Mouse (Mus musculus): ENCODE measurements around the gene Fam20a. TPM values are rescaled to one million over a fixed set of nuclear protein-coding genes. Genes with fewer than 3 reads are reported as not detected.

Fam20a gene
- polyA plus RNA-seq, 1 experiment from 2014 or later: 0.37 TPM

- DNase-seq (ENCODE audit: low spot score) (no peak), ATAC-seq (ENCODE audit: insufficient number of reproducible peaks, low FRiP score, low TSS enrichment, low read depth) (no peak)
- Histone ChIP-seq H3K4me1 (ENCODE audit: control insufficient read depth, insufficient read depth, low read length) (no peaks in the 10 kb centered on the region), H3K36me3 (ENCODE audit: control insufficient read depth, insufficient read depth, low read length) (no peaks in the 10 kb centered on the region), H3K4me3 (ENCODE audit: low read depth, low read length) (no peak overlapping the region), H3K27ac (replicated peaks; ENCODE audit: low read depth, low read length) (no peak overlapping the region), H3K27me3 (ENCODE audit: control insufficient read depth, insufficient read depth, low read length) (no peaks in the 10 kb centered on the region), H3K9me3 (ENCODE audit: control insufficient read depth, low read length) (no peaks in the 10 kb centered on the region), H3K9ac (ENCODE audit: low read length) (no peak overlapping the region), H3K4me2 (ENCODE audit: low read depth, severe bottlenecking) (no peak overlapping the region)
- 81% methylated on average over 9 of the region's 9 CpGs for WGBS
These were observed 41.1 kb downstream of the Fam20a start for GRCm38 (mm10) chr11:109680934-109681333.

DNA sequence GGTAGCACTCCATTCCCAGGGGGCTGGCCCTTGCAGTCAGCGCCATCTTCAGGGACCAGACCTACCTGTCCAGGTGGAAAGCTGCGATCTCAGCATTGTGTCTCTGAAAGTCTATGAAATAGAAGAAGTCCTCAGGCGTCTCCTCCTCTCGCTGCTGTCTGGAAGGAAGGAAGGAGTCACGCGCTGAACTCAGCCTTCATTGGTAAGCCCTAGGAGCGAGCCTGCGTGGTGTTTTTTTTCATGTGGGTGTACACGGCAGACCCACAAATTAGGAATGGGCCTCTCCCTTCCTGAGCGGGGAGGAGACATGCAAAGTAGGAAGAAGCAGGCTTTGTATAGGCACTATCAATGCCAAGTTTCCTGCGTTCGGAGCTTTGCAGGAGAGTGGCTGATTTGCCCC, 43.8 kb downstream of the Fam20a start:
- no peaks in the 10 kb centered on the region for H3K36me3 ChIP-seq (ENCODE audit: control insufficient read depth, insufficient read depth, low read length)
- DNase-seq (ENCODE audit: low spot score) (no peak), ATAC-seq (ENCODE audit: insufficient number of reproducible peaks, low FRiP score, low TSS enrichment, low read depth) (no peak)
- no peak overlapping the region for H3K9ac ChIP-seq (ENCODE audit: low read length)
- H3K4me2 ChIP-seq (ENCODE audit: low read depth, severe bottlenecking): no peak overlapping the region
- 77% methylated on average over 12 of the region's 12 CpGs for WGBS
- no peak overlapping the region for H3K4me3 ChIP-seq (ENCODE audit: low read depth, low read length)
- no peaks in the 10 kb centered on the region for H3K27me3 ChIP-seq (ENCODE audit: control insufficient read depth, insufficient read depth, low read length)
- H3K9me3 ChIP-seq (ENCODE audit: control insufficient read depth, low read length): no peaks in the 10 kb centered on the region
- no peak overlapping the region for H3K27ac ChIP-seq (replicated peaks; ENCODE audit: low read depth, low read length)
- no peaks in the 10 kb centered on the region for H3K4me1 ChIP-seq (ENCODE audit: control insufficient read depth, insufficient read depth, low read length)

DNA sequence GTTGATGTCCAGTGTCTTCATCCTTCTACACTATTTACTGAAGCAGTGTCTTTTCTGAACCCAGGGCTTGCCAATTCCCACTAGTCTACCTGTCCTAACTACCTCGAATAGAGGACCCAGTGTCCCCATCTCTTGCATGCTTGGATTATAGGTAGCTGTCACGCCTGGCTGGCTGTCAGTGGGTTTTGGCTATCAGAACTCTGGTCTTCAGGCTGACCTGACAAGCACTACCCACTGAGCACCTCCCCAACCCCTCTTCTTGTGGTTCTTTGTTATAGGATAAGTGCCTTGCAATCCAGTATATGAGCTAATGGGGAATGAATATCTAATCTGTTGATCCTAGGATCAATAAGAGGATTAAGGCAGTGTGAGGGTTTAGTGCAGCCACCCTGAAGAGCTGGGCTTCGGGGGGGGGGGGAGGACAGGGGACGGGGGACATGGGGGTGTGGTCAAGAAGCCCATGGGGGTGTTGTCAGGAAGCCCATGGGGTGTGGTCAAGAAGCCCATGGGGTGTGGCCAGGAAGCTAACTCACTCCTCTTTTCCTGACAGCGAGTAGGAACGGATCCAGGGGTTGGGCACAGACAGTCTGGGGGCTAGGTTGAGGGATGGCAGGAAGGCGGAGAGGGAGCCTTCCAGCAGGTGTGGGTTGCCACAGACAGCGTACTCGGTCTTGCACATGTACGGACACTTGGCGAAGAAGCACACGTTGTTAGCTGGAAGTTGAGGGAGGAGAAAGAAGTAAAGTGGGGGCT, 45.3 kb downstream of the Fam20a start:
- no peak for ATAC-seq (ENCODE audit: insufficient number of reproducible peaks, low FRiP score, low TSS enrichment, low read depth)
- no peaks in the 10 kb centered on the region for H3K9me3 ChIP-seq (ENCODE audit: control insufficient read depth, low read length)
- H3K4me2 ChIP-seq (ENCODE audit: low read depth, severe bottlenecking): no peak overlapping the region
- no peak for DNase-seq (ENCODE audit: low spot score)
- WGBS: 82% methylated on average over 12 of the region's 12 CpGs
- no peak overlapping the region for H3K4me3 ChIP-seq (ENCODE audit: low read depth, low read length)
- H3K27ac ChIP-seq (replicated peaks; ENCODE audit: low read depth, low read length): no peak overlapping the region
- H3K27me3 ChIP-seq (ENCODE audit: control insufficient read depth, insufficient read depth, low read length): no peaks in the 10 kb centered on the region
- H3K36me3 ChIP-seq (ENCODE audit: control insufficient read depth, insufficient read depth, low read length): no peaks in the 10 kb centered on the region
- H3K4me1 ChIP-seq (ENCODE audit: control insufficient read depth, insufficient read depth, low read length): no peaks in the 10 kb centered on the region
- no peak overlapping the region for H3K9ac ChIP-seq (ENCODE audit: low read length)

DNA sequence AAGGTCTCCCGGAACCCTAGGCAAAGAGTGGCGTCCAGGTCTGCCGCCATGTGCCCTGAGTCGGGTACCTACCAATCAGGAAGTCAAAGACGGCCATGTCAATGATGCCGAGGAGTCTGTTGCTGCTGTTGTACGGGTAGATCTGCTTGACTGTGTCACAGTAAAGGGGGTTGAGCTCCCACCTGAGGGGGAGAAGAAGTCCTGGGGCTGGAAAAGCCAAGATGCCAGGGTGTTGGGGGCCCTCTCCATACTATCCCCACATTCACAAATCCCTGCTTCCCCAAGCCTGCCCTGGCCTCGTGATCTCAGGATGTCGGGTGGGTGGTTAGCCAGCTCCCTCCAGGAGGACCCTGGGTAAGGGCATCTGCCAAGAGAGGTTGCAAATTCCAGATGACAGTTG, 46.3 kb downstream of the Fam20a start:
- Histone ChIP-seq H3K4me3 (ENCODE audit: low read depth, low read length) (no peak overlapping the region), H3K36me3 (ENCODE audit: control insufficient read depth, insufficient read depth, low read length) (no peaks in the 10 kb centered on the region), H3K9ac (ENCODE audit: low read length) (no peak overlapping the region), H3K9me3 (ENCODE audit: control insufficient read depth, low read length) (no peaks in the 10 kb centered on the region), H3K4me2 (ENCODE audit: low read depth, severe bottlenecking) (no peak overlapping the region), H3K4me1 (ENCODE audit: control insufficient read depth, insufficient read depth, low read length) (no peaks in the 10 kb centered on the region), H3K27ac (replicated peaks; ENCODE audit: low read depth, low read length) (no peak overlapping the region), H3K27me3 (ENCODE audit: control insufficient read depth, insufficient read depth, low read length) (no peaks in the 10 kb centered on the region)
- no peak for ATAC-seq (ENCODE audit: insufficient number of reproducible peaks, low FRiP score, low TSS enrichment, low read depth)
- 89% methylated on average over 9 of the region's 9 CpGs for WGBS
- no peak for DNase-seq (ENCODE audit: low spot score)

DNA sequence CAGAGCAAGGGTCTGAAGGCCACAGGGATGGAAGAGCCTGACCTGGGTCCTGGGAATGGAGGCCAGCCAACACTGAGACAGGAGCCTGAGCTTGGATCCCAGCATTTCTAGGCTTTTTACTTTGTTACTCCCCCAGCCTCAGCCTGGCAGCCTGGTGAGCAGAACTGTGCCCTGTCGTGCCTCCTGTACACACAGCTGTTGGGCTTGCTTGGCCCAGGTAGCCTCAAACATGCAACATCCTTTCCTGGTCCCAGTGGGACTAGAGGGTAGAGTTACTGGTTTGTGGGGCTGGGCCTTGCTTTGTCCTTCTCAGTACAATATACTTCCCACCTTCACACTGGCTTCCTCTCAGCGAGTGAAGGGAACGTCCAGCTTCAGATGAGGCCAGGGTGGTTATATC, 46.9 kb downstream of the Fam20a start:
- no peaks in the 10 kb centered on the region for H3K36me3 ChIP-seq (ENCODE audit: control insufficient read depth, insufficient read depth, low read length)
- no peak overlapping the region for H3K27ac ChIP-seq (replicated peaks; ENCODE audit: low read depth, low read length)
- no peaks in the 10 kb centered on the region for H3K4me1 ChIP-seq (ENCODE audit: control insufficient read depth, insufficient read depth, low read length)
- 87% methylated on average over 3 of the region's 3 CpGs for WGBS
- ATAC-seq (ENCODE audit: insufficient number of reproducible peaks, low FRiP score, low TSS enrichment, low read depth): no peak
- H3K9me3 ChIP-seq (ENCODE audit: control insufficient read depth, low read length): no peaks in the 10 kb centered on the region
- no peak overlapping the region for H3K4me3 ChIP-seq (ENCODE audit: low read depth, low read length)
- no peaks in the 10 kb centered on the region for H3K27me3 ChIP-seq (ENCODE audit: control insufficient read depth, insufficient read depth, low read length)
- no peak for DNase-seq (ENCODE audit: low spot score)
- no peak overlapping the region for H3K9ac ChIP-seq (ENCODE audit: low read length)
- no peak overlapping the region for H3K4me2 ChIP-seq (ENCODE audit: low read depth, severe bottlenecking)

DNA sequence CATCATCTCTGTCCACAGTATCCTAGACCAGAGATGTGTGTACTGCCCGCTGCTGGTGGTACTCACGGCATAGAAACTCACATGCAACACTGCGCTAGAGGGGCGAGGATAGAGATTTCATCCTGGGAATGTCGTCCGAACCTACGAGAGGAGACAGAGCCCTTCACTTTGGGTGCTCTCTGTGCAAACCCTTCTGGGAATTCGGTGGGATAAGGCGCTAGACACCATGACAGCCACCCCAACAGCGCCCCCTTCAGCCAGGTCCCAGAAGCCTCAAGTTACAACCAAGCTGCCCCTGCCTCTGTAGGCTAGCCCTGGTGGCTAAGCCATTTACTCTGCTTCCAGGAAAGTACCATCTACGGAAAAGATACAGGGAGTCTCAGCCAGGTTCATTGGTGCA, 47.5 kb downstream of the Fam20a start:
- no peak overlapping the region for H3K27ac ChIP-seq (replicated peaks; ENCODE audit: low read depth, low read length)
- no peaks in the 10 kb centered on the region for H3K9me3 ChIP-seq (ENCODE audit: control insufficient read depth, low read length)
- H3K9ac ChIP-seq (ENCODE audit: low read length): no peak overlapping the region
- 74% methylated on average over 11 of the region's 11 CpGs for WGBS
- no peaks in the 10 kb centered on the region for H3K4me1 ChIP-seq (ENCODE audit: control insufficient read depth, insufficient read depth, low read length)
- no peak overlapping the region for H3K4me2 ChIP-seq (ENCODE audit: low read depth, severe bottlenecking)
- ATAC-seq (ENCODE audit: insufficient number of reproducible peaks, low FRiP score, low TSS enrichment, low read depth) (no peak), DNase-seq (ENCODE audit: low spot score) (no peak)
- H3K27me3 ChIP-seq (ENCODE audit: control insufficient read depth, insufficient read depth, low read length): no peaks in the 10 kb centered on the region
- no peak overlapping the region for H3K4me3 ChIP-seq (ENCODE audit: low read depth, low read length)
- peaks cover 5% of the 10 kb centered on the region; the same call in 1 of the 2 replicates for H3K36me3 ChIP-seq (ENCODE audit: control insufficient read depth, insufficient read depth, low read length)

- WGBS: 91% methylated on average over 7 of the region's 7 CpGs
- H3K9ac ChIP-seq (ENCODE audit: low read length): no peak overlapping the region
These were observed 48.3 kb downstream of the Fam20a start for GRCm38 (mm10) chr11:109673741-109674140.

DNA sequence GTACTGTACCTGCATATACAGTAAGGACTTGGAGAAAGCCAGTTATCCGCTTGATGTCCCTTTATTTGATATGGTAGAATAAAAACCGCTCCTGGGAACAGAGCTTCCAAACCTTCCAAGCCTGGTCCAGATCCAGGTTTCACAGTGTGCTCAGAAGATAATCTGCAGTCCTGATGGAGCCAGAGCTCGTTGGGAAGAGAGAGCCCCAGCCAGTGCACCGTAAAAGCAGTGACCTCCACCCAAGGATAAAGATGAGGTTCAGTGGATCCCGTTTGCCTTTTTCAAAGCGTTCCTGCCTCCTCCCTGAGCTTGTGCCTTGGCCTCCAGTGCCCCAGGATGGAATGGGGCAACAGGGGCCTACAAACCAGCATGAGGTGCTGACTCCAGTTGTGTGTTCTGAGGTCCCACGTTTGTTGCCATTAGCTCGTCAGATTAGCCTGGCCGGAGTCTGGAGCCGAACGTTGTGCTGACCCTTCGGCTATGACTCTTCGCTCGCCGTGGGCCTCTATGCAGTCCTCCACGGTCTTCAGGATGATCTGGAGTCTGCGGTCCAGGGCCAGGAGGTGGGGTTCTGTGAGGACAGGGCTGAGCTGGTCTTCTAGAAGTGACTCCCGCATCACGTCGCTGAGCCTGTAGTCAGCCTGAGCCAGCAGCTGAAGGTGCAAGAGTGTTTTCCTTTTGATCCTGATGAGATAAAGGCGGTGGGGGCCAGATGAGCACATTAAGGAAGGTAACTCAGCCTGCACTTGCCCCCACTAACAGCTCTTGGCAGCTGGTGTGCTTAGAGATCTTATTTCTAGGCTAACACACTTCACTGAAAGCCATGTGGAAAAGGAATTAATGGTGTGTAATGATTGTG, 49.0 kb downstream of the Fam20a start:
- no peak overlapping the region for H3K27ac ChIP-seq (replicated peaks; ENCODE audit: low read depth, low read length)
- H3K4me2 ChIP-seq (ENCODE audit: low read depth, severe bottlenecking): no peak overlapping the region
- peaks cover 7% of the 10 kb centered on the region; the same call in 1 of the 2 replicates for H3K36me3 ChIP-seq (ENCODE audit: control insufficient read depth, insufficient read depth, low read length)
- no peaks in the 10 kb centered on the region for H3K9me3 ChIP-seq (ENCODE audit: control insufficient read depth, low read length)
- H3K4me1 ChIP-seq (ENCODE audit: control insufficient read depth, insufficient read depth, low read length): no peaks in the 10 kb centered on the region
- ATAC-seq (ENCODE audit: insufficient number of reproducible peaks, low FRiP score, low TSS enrichment, low read depth) (no peak), DNase-seq (ENCODE audit: low spot score) (no peak)
- no peak overlapping the region for H3K9ac ChIP-seq (ENCODE audit: low read length)
- H3K27me3 ChIP-seq (ENCODE audit: control insufficient read depth, insufficient read depth, low read length): no peaks in the 10 kb centered on the region
- no peak overlapping the region for H3K4me3 ChIP-seq (ENCODE audit: low read depth, low read length)
- WGBS: 70% methylated on average over 21 of the region's 21 CpGs

More at GRCm38 (mm10) chr11:109673741-109674140, 48.3 kb downstream of the Fam20a start:
- DNase-seq (ENCODE audit: low spot score) (no peak), ATAC-seq (ENCODE audit: insufficient number of reproducible peaks, low FRiP score, low TSS enrichment, low read depth) (no peak)
- H3K4me2 ChIP-seq (ENCODE audit: low read depth, severe bottlenecking): no peak overlapping the region
- H3K9me3 ChIP-seq (ENCODE audit: control insufficient read depth, low read length): no peaks in the 10 kb centered on the region
- H3K4me3 ChIP-seq (ENCODE audit: low read depth, low read length): no peak overlapping the region
- no peaks in the 10 kb centered on the region for H3K4me1 ChIP-seq (ENCODE audit: control insufficient read depth, insufficient read depth, low read length)
- peaks cover 5% of the 10 kb centered on the region; the same call in 1 of the 2 replicates for H3K36me3 ChIP-seq (ENCODE audit: control insufficient read depth, insufficient read depth, low read length)
- H3K27ac ChIP-seq (replicated peaks; ENCODE audit: low read depth, low read length): no peak overlapping the region
- no peaks in the 10 kb centered on the region for H3K27me3 ChIP-seq (ENCODE audit: control insufficient read depth, insufficient read depth, low read length)

Measured in limb, embryonic 11.5 days (tissue).